Comparison of ENCODE assay signal across 1 mouse cellular context in the genomic region with DNA sequence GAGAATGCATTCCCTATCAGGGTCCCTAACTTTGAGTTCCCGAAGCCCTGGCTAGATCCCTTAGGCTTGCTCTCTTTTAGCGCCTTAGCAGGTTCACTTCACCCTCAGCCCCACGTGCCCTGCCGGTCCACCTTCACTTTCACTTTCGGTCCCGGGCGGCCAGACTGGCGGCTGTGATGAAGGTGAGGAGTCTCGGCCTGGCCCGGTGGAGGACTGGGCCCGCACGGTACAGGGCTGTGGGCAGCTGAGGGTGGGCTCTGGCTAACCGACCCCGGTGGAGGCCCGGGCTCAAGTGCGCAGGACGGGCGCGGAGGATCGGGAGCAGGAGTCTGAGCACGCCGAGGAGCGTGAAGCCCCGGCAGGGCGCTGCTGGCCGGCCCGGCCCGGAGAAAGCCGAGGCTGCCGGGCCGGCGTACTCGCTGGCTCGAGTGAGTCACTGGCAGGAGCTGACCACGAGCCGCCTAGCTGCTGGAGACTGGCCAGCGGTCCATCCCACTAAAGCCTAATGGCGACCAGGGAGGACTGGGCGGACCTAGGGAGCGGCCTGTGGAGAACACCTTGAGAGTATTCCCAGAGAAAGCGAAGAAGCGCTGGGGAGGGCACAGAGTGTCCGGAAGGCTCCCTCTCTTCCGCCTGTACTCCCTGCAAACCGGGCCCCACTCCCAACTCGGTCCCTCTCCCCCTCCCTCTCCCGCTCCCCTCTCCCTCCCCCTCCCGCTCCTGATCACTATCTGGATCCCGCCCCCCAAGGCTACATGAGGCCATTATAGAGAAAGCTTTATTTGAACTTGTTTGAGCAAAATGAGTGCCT.
TF ChIP-seq lines count a peak whose summit lies in the region.

No protein-coding gene starts in this region.

TF ChIP-seq in MEL, 35 proteins besides CTCF, POLR2A, EP300 and RAD21 (continued from another document):
- TF ChIP-seq MAX (IDR thresholded peaks at IDR 0.05; ENCODE audit: low read length) (peak; percentile 87), MYC (IDR thresholded peaks at IDR 0.05; ENCODE audit: low read depth, low read length) (peak; percentile 94), MXI1 (IDR thresholded peaks at IDR 0.05; ENCODE audit: low read depth, low read length) (peak; percentile 97), SIN3A (IDR thresholded peaks at IDR 0.05; ENCODE audit: low read length) (peak; percentile 71; the same call in 1 of the 2 replicates), E2F4 (IDR thresholded peaks at IDR 0.05; ENCODE audit: borderline replicate concordance, low read depth, low read length) (no peak), MEF2A (IDR thresholded peaks at IDR 0.05; ENCODE audit: extremely low read depth, insufficient replicate concordance, low read depth, low read length, poor library complexity, severe bottlenecking) (no peak), ELF1 (IDR thresholded peaks at IDR 0.05; ENCODE audit: low read depth, low read length) (peak; percentile 53), GABPA (IDR thresholded peaks at IDR 0.05; ENCODE audit: low read depth, low read length) (no peak), CHD1 (IDR thresholded peaks at IDR 0.05; ENCODE audit: low read depth, low read length) (0 out of 2 replicates have a peak, but pooled peaks have one; percentile 38), HCFC1 (IDR thresholded peaks at IDR 0.05; ENCODE audit: low read depth, low read length) (no peak), ETS1 (IDR thresholded peaks at IDR 0.05; ENCODE audit: low read depth, low read length) (peak; percentile 71), NRF1 (IDR thresholded peaks at IDR 0.05; ENCODE audit: insufficient read depth, low read depth, low read length, poor library complexity, severe bottlenecking) (no peak), SMC3 (IDR thresholded peaks at IDR 0.05; ENCODE audit: low read depth, low read length) (no peak), RCOR1 (IDR thresholded peaks at IDR 0.05; ENCODE audit: low read depth, low read length) (no peak), TBP (IDR thresholded peaks at IDR 0.05; ENCODE audit: low read depth, low read length) (0 out of 2 replicates have a peak, but pooled peaks have one; percentile 31), USF2 (IDR thresholded peaks at IDR 0.05; ENCODE audit: borderline replicate concordance in 1 of 2, insufficient read depth in 1 of 2, low read depth in 1 of 2, low read length in 2 of 2) (0 out of 4 replicates have a peak, but pooled peaks of 1 of the 2 experiments have one; percentile 6), ZNF384 (IDR thresholded peaks at IDR 0.05; ENCODE audit: low read depth, low read length) (no peak), USF1 (IDR thresholded peaks at IDR 0.05; ENCODE audit: low read depth, low read length) (peak; percentile 81), CHD2 (IDR thresholded peaks at IDR 0.05; ENCODE audit: low read length) (no peak), POLR2AphosphoS5 (IDR thresholded peaks at IDR 0.05; ENCODE audit: borderline replicate concordance, low read depth, low read length) (no peak), UBTF (IDR thresholded peaks at IDR 0.05; ENCODE audit: borderline replicate concordance, insufficient read depth, low read depth, low read length) (no peak)
